Comparison of ENCODE assay signal across 14 mouse cellular contexts in the genomic region with DNA sequence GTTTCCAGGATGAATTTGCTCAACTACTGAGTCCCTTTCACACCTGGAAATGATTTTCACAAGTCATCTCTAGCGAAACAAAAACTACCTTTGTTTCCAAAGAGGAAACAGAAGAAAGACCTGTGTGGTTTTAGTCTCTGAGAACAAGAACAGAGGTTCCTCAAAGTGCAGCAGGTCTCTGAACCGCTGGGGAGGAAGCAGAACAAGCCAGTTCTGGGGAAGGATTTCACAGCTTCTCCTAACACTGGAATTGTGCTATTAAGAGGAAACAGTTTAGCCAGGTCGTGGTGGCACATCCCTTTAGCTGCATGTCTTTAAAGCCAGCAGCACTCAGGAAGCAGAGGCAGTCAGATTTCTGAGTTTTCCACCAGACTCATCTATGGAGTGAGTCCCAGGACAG. TPM values are rescaled to one million over a fixed set of nuclear protein-coding genes. Genes with fewer than 3 reads are reported as not detected.
A peak's percentile ranks its signal among the peaks of the same experiment; 100 is the strongest.
DNase-seq lines count a peak whose midpoint lies in the region; ATAC-seq and TF ChIP-seq lines count a peak whose summit lies in the region.
"Had no signal": no experiment of that assay in that cellular context is flagged by ENCODE, and none has a peak within 500 bp of the region (broad histone marks: within the 10 kb centered on the region; RNA-seq: fewer than 3 reads in every experiment).

No protein-coding gene starts in this region.

- no peak for TF ChIP-seq CTCF in liver, postnatal 0 days (IDR thresholded peaks at IDR 0.05; ENCODE audit: low read depth)
- TF ChIP-seq CTCF in stomach, postnatal 0 days (IDR thresholded peaks at IDR 0.05; ENCODE audit: low read depth) = no peak

- no peak for ATAC-seq in liver, postnatal 0 days
- ATAC-seq in CD4-positive, CD25-positive, alpha-beta regulatory T cell, adult 4 months = peak; percentile 77
- peak; percentile 91 for ATAC-seq in hematopoietic stem cell, adult 5-6 weeks (replicated peaks in 1 of 2; ENCODE audit: insufficient read depth in 1 of 2, low FRiP score in 2 of 2, low TSS enrichment in 1 of 2, low read depth in 1 of 2, poor library complexity in 2 of 2, severe bottlenecking in 2 of 2)
- no peak for ATAC-seq in stomach, postnatal 0 days (ENCODE audit: low FRiP score, low TSS enrichment)
- ATAC-seq: intestine, embryonic 15.5 days had no signal

- TF ChIP-seq EP300 in liver, postnatal 0 days (IDR thresholded peaks at IDR 0.05; ENCODE audit: low read depth) = no peak
- no peak for TF ChIP-seq EP300 in stomach, postnatal 0 days (optimal IDR thresholded peaks at IDR 0.05)

- H3K27me3 ChIP-seq in liver, postnatal 0 days (ENCODE audit: insufficient read depth, low read length) = no peaks in the 10 kb centered on the region
- H3K27me3 ChIP-seq in stomach, postnatal 0 days (ENCODE audit: control insufficient read depth, insufficient read depth, low read length) = no peaks in the 10 kb centered on the region
- H3K27me3 ChIP-seq: intestine, embryonic 15.5 days; limb, embryonic 15.5 days had no signal

- no peak overlapping the region for H3K4me3 ChIP-seq in liver, postnatal 0 days (ENCODE audit: low read depth, low read length)
- H3K4me3 ChIP-seq in stomach, postnatal 0 days (ENCODE audit: low read depth, low read length) = no peak overlapping the region
- H3K4me3 ChIP-seq: erythroblast, embryonic 14.5 days; intestine, embryonic 15.5 days; left cerebral cortex, adult 2 months; limb, embryonic 15.5 days had no signal

- H3K9ac ChIP-seq in liver, postnatal 0 days (replicated peaks) = no peak overlapping the region
- H3K9ac ChIP-seq in stomach, postnatal 0 days (ENCODE audit: low read length) = no peak overlapping the region
- H3K9ac ChIP-seq: intestine, embryonic 15.5 days; limb, embryonic 15.5 days had no signal

- peaks cover 22% of the 10 kb centered on the region; the same call in 1 of the 2 replicates for H3K4me1 ChIP-seq in liver, postnatal 0 days (ENCODE audit: insufficient read depth)
- peaks cover 2% of the 10 kb centered on the region; the same call in 1 of the 2 replicates for H3K4me1 ChIP-seq in stomach, postnatal 0 days (replicated peaks; ENCODE audit: control insufficient read depth, insufficient read depth)
- H3K4me1 ChIP-seq: intestine, embryonic 15.5 days had no signal

- H3K4me2 ChIP-seq in liver, postnatal 0 days (ENCODE audit: low read depth, low read length) = no peak overlapping the region
- H3K4me2 ChIP-seq in stomach, postnatal 0 days (replicated peaks; ENCODE audit: low read depth) = no peak overlapping the region
- H3K4me2 ChIP-seq: intestine, embryonic 15.5 days; limb, embryonic 15.5 days had no signal

- no peaks in the 10 kb centered on the region for H3K36me3 ChIP-seq in liver, postnatal 0 days (replicated peaks; ENCODE audit: insufficient read depth, low read length)
- H3K36me3 ChIP-seq in stomach, postnatal 0 days (ENCODE audit: control insufficient read depth, insufficient read depth, low read length) = no peaks in the 10 kb centered on the region
- H3K36me3 ChIP-seq: intestine, embryonic 15.5 days; limb, embryonic 15.5 days had no signal

- H3K27ac ChIP-seq in liver, postnatal 0 days (ENCODE audit: low read depth) = peak overlapping the region; percentile 69
- H3K27ac ChIP-seq in stomach, postnatal 0 days (replicated peaks) = no peak overlapping the region
- H3K27ac ChIP-seq: intestine, embryonic 15.5 days; left cerebral cortex, adult 2 months; limb, embryonic 15.5 days had no signal

- WGBS in liver, postnatal 0 days (ENCODE audit: insufficient replicate concordance) = 28% methylated on average over 3 of the region's 3 CpGs
- 64% methylated on average over 3 of the region's 3 CpGs for WGBS in stomach, postnatal 0 days

- DNase-seq in liver, postnatal 0 days = no peak
- DNase-seq in liver = no peak
- peak; percentile 7 for DNase-seq in stomach, postnatal 0 days (ENCODE audit: low spot score)
- DNase-seq in layer of hippocampus, adult 8-10 months (ENCODE audit: low spot score in 2 of 2) = no peak
- no peak for DNase-seq in frontal cortex, postnatal 14 days (ENCODE audit: low spot score in 2 of 2)
- DNase-seq: adrenal gland, postnatal 10 days; heart, postnatal 10 days; kidney, postnatal 4 days had no signal

- no peaks in the 10 kb centered on the region for H3K9me3 ChIP-seq in liver, postnatal 0 days (ENCODE audit: low read length)
- no peaks in the 10 kb centered on the region for H3K9me3 ChIP-seq in stomach, postnatal 0 days (ENCODE audit: control insufficient read depth, low read length)
- H3K9me3 ChIP-seq: intestine, embryonic 15.5 days; limb, embryonic 15.5 days had no signal

RNA-seq across cellular contexts. Expression of a gene that starts 30.9 kb away (rescaled TPM):
- 14.1 and 17.2 TPM in 2 replicates for polyA plus RNA-seq in liver, postnatal 0 days (2015; fragmentation: Nextera tagmentation; extraction: Ambion mirVana)
- polyA plus RNA-seq in CD4-positive, CD25-positive, alpha-beta regulatory T cell, adult 4 months (2017; shearing (Covaris generic)) = 100 to 1,000 TPM; 223 to 256 TPM
- total RNA-seq in hematopoietic stem cell, adult 5-6 weeks (2017) = 193 and 245 TPM in 2 replicates
- polyA plus RNA-seq in stomach, postnatal 0 days (2015; fragmentation: Nextera tagmentation; extraction: Ambion mirVana) = 15.9 and 18.0 TPM in 2 replicates
- total RNA-seq in layer of hippocampus, adult 8-10 months (2022) = 10 to 100 TPM; 42.5 to 70.6 (median 55.4) TPM

Comparison
In these comparisons a context has a peak if more than half of its experiments do, and no peak if none do; other contexts are left out.
1. ATAC-seq: peak in CD4-positive, CD25-positive, alpha-beta regulatory T cell, adult 4 months (single experiment) and hematopoietic stem cell, adult 5-6 weeks (2 of 2); none in liver, postnatal 0 days (single experiment) and stomach, postnatal 0 days (single experiment).
2. RNA of a gene that starts 30.9 kb away (polyA plus RNA-seq): 223 to 256 TPM in CD4-positive, CD25-positive, alpha-beta regulatory T cell, adult 4 months; 15.9 to 18.0 TPM in stomach, postnatal 0 days and 14.1 to 17.2 TPM in liver, postnatal 0 days; every median in the first group is over 10 times any median in the second.